Mouse (Mus musculus): ENCODE data around the gene Gm14147.

DNA sequence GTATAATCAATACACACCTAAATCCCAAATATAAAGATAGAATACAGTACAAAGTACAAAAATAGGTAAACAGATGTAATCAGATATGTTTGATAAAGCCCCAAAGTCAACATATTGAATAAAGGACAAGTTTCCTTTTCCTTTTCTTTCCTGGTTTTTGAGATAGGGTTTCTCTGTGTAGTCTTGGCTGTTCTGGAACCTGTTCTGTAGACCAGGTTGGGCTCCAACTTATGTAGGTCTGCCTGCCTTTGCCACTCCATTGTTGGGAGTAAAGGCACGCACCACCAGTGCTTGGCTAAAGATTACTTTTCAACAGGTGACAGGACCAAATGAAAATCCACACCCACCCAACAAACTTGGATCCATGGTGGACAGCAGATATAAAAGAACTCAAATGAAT lies 41.4 kb upstream of the Gm14147 start:
- TF ChIP-seq CTCF (IDR thresholded peaks at IDR 0.05; ENCODE audit: low read depth, low read length) (no peak), POLR2A (IDR thresholded peaks at IDR 0.05; ENCODE audit: insufficient read depth, low read length) (no peak)

All from ES-Bruce4 (cell line).